Mouse (Mus musculus): ENCODE measurements around the gene Gm28490.
"Not testable (repeated sequence)": the region's sequence is repeated elsewhere in the genome, so short reads cannot be mapped to it uniquely, and the experiment has no call there.

The Gm28490 gene

DNA sequence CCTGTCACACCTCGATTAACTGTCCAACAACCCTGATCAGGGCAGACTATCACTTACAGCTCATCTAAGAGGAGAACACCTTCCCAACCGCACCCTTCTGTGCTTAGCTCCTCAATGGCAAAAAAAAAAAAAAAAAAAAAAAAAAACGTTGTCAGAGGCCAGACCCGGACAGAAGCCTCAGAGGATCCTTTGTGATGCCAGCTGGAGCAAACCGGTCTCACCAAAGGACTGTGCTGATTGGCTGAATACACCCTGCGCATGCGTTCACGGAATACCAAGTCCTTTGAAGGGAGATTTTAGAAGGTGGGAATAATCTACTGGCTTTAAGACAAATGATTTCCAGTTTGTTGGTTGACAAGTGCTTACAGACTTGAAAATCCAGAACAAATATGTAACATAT is at the start of gene Gm28490:
Gm28490 (minus strand) TSS at position 101 of the 400 bp plus-strand sequence.
- DNase-seq (ENCODE audit: low spot score): not testable (repeated sequence)
